Mouse (Mus musculus) kidney, postnatal 4 days (tissue): ENCODE measurements around the gene Nupl2.

Source experiments
- DNase-seq, 2 experiments: peaks; one replicate each; pipeline ENCODE4 v3.0.0; 2021; ENCODE audit warnings: mixed read lengths in 2 of 2

Gene Nupl2

GRCm38 (mm10) chr5:24164789-24165445 is at the start of gene Nupl2:
Nupl2 (plus strand) TSS chr5:24164963.
- peak; percentile 98 for DNase-seq

- DNase-seq, result no peak
These were observed 42.5 kb upstream of the Nupl2 start for GRCm38 (mm10) chr5:24122221-24122620.

GRCm38 (mm10) chr5:24124175-24124574 is 40.6 kb upstream of the Nupl2 start:
- no peak for DNase-seq

GRCm38 (mm10) chr5:24124579-24125276 is 40.0 kb upstream of the Nupl2 start:
- DNase-seq, result no peak

- DNase-seq, result no peak
These were observed 38.7 kb upstream of the Nupl2 start for GRCm38 (mm10) chr5:24125910-24126636.

GRCm38 (mm10) chr5:24126967-24127366 is 37.8 kb upstream of the Nupl2 start:
- no peak for DNase-seq

- no peak for DNase-seq
These were observed 17.8 kb upstream of the Nupl2 start for GRCm38 (mm10) chr5:24146964-24147363.

GRCm38 (mm10) chr5:24152199-24152598 is 12.6 kb upstream of the Nupl2 start:
- no peak for DNase-seq

- DNase-seq, result no peak
These were observed 8.0 kb upstream of the Nupl2 start for GRCm38 (mm10) chr5:24156774-24157173.

GRCm38 (mm10) chr5:24167263-24167662 is 2.5 kb downstream of the Nupl2 start:
- peak; percentile 34 to 46 for DNase-seq

- no peak for DNase-seq
These were observed 5.1 kb downstream of the Nupl2 start for GRCm38 (mm10) chr5:24169881-24170280.

- DNase-seq, result no peak
These were observed 7.3 kb downstream of the Nupl2 start for GRCm38 (mm10) chr5:24172092-24172491.

GRCm38 (mm10) chr5:24181514-24182295 is 16.9 kb downstream of the Nupl2 start:
- DNase-seq, result no peak

- DNase-seq, result no peak
These were observed 17.6 kb downstream of the Nupl2 start for GRCm38 (mm10) chr5:24182296-24182734.

GRCm38 (mm10) chr5:24183096-24183495 is 18.3 kb downstream of the Nupl2 start:
- no peak for DNase-seq

- no peak for DNase-seq
These were observed 19.2 kb downstream of the Nupl2 start for GRCm38 (mm10) chr5:24184011-24184410.

- DNase-seq, result no peak
These were observed 23.7 kb downstream of the Nupl2 start for GRCm38 (mm10) chr5:24188476-24188875.

- no peak for DNase-seq
These were observed 27.1 kb downstream of the Nupl2 start for GRCm38 (mm10) chr5:24191821-24192220.

- no peak for DNase-seq
These were observed 36.2 kb downstream of the Nupl2 start for GRCm38 (mm10) chr5:24201006-24201405.

GRCm38 (mm10) chr5:24202492-24202891 is 37.7 kb downstream of the Nupl2 start:
- DNase-seq, result no peak

- no peak for DNase-seq
These were observed 38.5 kb downstream of the Nupl2 start for GRCm38 (mm10) chr5:24203266-24203665.

- DNase-seq, result no peak
These were observed 43.2 kb downstream of the Nupl2 start for GRCm38 (mm10) chr5:24207965-24208364.

- DNase-seq, result no peak
These were observed 43.7 kb downstream of the Nupl2 start for GRCm38 (mm10) chr5:24208505-24208904.
